Mouse (Mus musculus): ENCODE measurements around the gene Chad. TPM values are rescaled to one million over a fixed set of nuclear protein-coding genes. Genes with fewer than 3 reads are reported as not detected.

Chad gene
- polyA plus RNA-seq (2015; fragmentation: Nextera tagmentation; extraction: Ambion mirVana), result 1.9 and 3.3 TPM in 2 replicates

- H3K27ac ChIP-seq (ENCODE audit: low read depth, low read length), result peak within 1 kb of the TSS; percentile 41; the same call in 1 of the 2 replicates
- ATAC-seq, result peak; percentile 61
- H3K9me3 ChIP-seq (ENCODE audit: control insufficient read depth), result no peaks in the 10 kb centered on the region
- TF ChIP-seq CTCF (IDR thresholded peaks at IDR 0.05; ENCODE audit: low read depth), result peak; percentile 59
- H3K4me3 ChIP-seq (ENCODE audit: low read depth, low read length), result peak within 1 kb of the TSS; percentile 25
- H3K36me3 ChIP-seq (ENCODE audit: control insufficient read depth, insufficient read depth), result peaks cover 6% of the 10 kb centered on the region; the same call in 1 of the 2 replicates
- no peaks in the 10 kb centered on the region; the same call in 1 of the 2 replicates for H3K4me1 ChIP-seq (replicated peaks; ENCODE audit: control insufficient read depth, insufficient read depth, low read length)
- H3K4me2 ChIP-seq (replicated peaks; ENCODE audit: low read depth), result peak within 1 kb of the TSS; percentile 66
- H3K27me3 ChIP-seq (replicated peaks; ENCODE audit: control insufficient read depth, insufficient read depth, low read length), result no peaks in the 10 kb centered on the region
- whole genome bisulfite sequencing, result 9% methylated on average over 35 of the region's 35 CpGs
- peak within 1 kb of the TSS; percentile 31; the same call in 1 of the 2 replicates for H3K9ac ChIP-seq (ENCODE audit: low read depth, low read length)
Observed at GRCm38 (mm10) chr11:94564437-94565150, at the start of gene Chad. Gene Chad, plus strand, starts transcription at chr11:94565047.

GRCm38 (mm10) chr11:94521219-94521843 is 43.5 kb upstream of the Chad start, which contains the start of gene Mycbpap:
Gene Mycbpap, minus strand, starts transcription at chr11:94521742.
- Histone ChIP-seq H3K36me3 (ENCODE audit: control insufficient read depth, insufficient read depth) (no peaks in the 10 kb centered on the region), H3K9me3 (ENCODE audit: control insufficient read depth) (no peaks in the 10 kb centered on the region), H3K27me3 (replicated peaks; ENCODE audit: control insufficient read depth, insufficient read depth, low read length) (no peaks in the 10 kb centered on the region), H3K4me1 (replicated peaks; ENCODE audit: control insufficient read depth, insufficient read depth, low read length) (no peaks in the 10 kb centered on the region), H3K4me2 (replicated peaks; ENCODE audit: low read depth) (peak within 1 kb of the TSS; percentile 90), H3K9ac (ENCODE audit: low read depth, low read length) (peak within 1 kb of the TSS; percentile 65), H3K27ac (ENCODE audit: low read depth, low read length) (no peak within 1 kb of the TSS), H3K4me3 (ENCODE audit: low read depth, low read length) (peak within 1 kb of the TSS; percentile 52)
- 2% methylated on average over 42 of the region's 42 CpGs for WGBS
- ATAC-seq, result peak; percentile 61
- TF ChIP-seq CTCF (IDR thresholded peaks at IDR 0.05; ENCODE audit: low read depth), result peak; percentile 46

GRCm38 (mm10) chr11:94526171-94526879 is 38.5 kb upstream of the Chad start:
- no peak overlapping the region for H3K9ac ChIP-seq (ENCODE audit: low read depth, low read length)
- WGBS, result 63% methylated on average over 9 of the region's 9 CpGs
- peak; percentile 35; the same call in 1 of the 2 replicates for ATAC-seq

DNA sequence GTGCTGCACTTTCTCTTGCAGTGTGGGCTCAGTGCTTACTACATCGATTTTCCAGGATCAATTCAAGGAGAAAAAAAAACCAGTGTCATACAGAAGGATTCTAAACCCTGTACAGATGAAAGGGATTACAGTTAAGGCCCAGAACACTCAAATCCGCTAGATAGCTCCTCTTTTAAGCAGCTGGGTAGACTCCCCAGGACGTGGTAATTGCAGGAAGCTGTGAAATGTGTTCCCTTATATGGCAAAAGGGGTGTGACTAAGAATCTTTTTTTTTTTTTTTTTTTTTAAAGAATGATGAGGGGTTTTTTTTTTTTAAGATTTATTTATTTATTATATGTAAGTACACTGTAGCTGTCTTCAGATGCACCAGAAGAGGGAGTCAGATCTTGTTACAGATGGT is 36.0 kb upstream of the Chad start:
- H3K4me3 ChIP-seq (ENCODE audit: low read depth, low read length), result no peak overlapping the region
- no peaks in the 10 kb centered on the region for H3K27me3 ChIP-seq (replicated peaks; ENCODE audit: control insufficient read depth, insufficient read depth, low read length)
- WGBS, result 54% methylated on average over 3 of the region's 3 CpGs
- no peak for TF ChIP-seq CTCF (IDR thresholded peaks at IDR 0.05; ENCODE audit: low read depth)
- H3K4me1 ChIP-seq (replicated peaks; ENCODE audit: control insufficient read depth, insufficient read depth, low read length), result no peaks in the 10 kb centered on the region
- no peak overlapping the region for H3K27ac ChIP-seq (ENCODE audit: low read depth, low read length)
- no peaks in the 10 kb centered on the region for H3K36me3 ChIP-seq (ENCODE audit: control insufficient read depth, insufficient read depth)
- H3K4me2 ChIP-seq (replicated peaks; ENCODE audit: low read depth), result no peak overlapping the region
- no peaks in the 10 kb centered on the region for H3K9me3 ChIP-seq (ENCODE audit: control insufficient read depth)
- no peak overlapping the region for H3K9ac ChIP-seq (ENCODE audit: low read depth, low read length)
- no peak for ATAC-seq

More at GRCm38 (mm10) chr11:94526171-94526879, 38.5 kb upstream of the Chad start:
- H3K4me3 ChIP-seq (ENCODE audit: low read depth, low read length), result no peak overlapping the region
- H3K36me3 ChIP-seq (ENCODE audit: control insufficient read depth, insufficient read depth), result no peaks in the 10 kb centered on the region
- H3K4me2 ChIP-seq (replicated peaks; ENCODE audit: low read depth), result no peak overlapping the region
- no peaks in the 10 kb centered on the region for H3K9me3 ChIP-seq (ENCODE audit: control insufficient read depth)
- H3K27me3 ChIP-seq (replicated peaks; ENCODE audit: control insufficient read depth, insufficient read depth, low read length), result no peaks in the 10 kb centered on the region
- no peak for TF ChIP-seq CTCF (IDR thresholded peaks at IDR 0.05; ENCODE audit: low read depth)
- no peak overlapping the region for H3K27ac ChIP-seq (ENCODE audit: low read depth, low read length)
- H3K4me1 ChIP-seq (replicated peaks; ENCODE audit: control insufficient read depth, insufficient read depth, low read length), result no peaks in the 10 kb centered on the region

DNA sequence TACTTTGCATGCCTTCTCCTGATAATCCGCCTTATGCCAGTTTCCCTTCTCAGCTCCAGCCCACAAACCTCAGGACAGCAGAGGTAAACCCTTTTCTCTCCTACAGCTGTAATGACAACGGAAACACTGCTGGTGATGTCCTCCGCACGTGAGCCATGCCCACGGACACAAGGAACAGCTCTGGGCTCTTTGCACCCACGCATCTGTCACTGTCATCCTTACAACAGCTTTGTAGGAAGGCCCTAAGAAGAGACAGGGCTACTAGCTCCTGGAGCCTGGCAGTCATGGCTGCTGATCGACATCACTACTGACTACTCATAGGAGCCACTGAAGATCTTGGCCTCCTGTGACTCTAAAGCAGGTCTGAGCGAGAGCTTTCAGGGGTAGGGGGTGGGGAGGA is 31.7 kb upstream of the Chad start:
- no peak overlapping the region for H3K9ac ChIP-seq (ENCODE audit: low read depth, low read length)
- H3K9me3 ChIP-seq (ENCODE audit: control insufficient read depth), result no peaks in the 10 kb centered on the region
- TF ChIP-seq CTCF (IDR thresholded peaks at IDR 0.05; ENCODE audit: low read depth), result no peak

More for the DNA sequence above, 31.7 kb upstream of the Chad start:
- Histone ChIP-seq H3K27me3 (replicated peaks; ENCODE audit: control insufficient read depth, insufficient read depth, low read length) (no peaks in the 10 kb centered on the region), H3K4me3 (ENCODE audit: low read depth, low read length) (no peak overlapping the region), H3K27ac (ENCODE audit: low read depth, low read length) (no peak overlapping the region), H3K4me1 (replicated peaks; ENCODE audit: control insufficient read depth, insufficient read depth, low read length) (no peaks in the 10 kb centered on the region), H3K4me2 (replicated peaks; ENCODE audit: low read depth) (no peak overlapping the region), H3K36me3 (ENCODE audit: control insufficient read depth, insufficient read depth) (no peaks in the 10 kb centered on the region)
- 81% methylated on average over 8 of the region's 8 CpGs for WGBS
- no peak for ATAC-seq
